Mouse (Mus musculus) gastrocnemius, postnatal 10 days (tissue): ENCODE measurements around the gene Akap8l. TPM values are rescaled to one million over a fixed set of nuclear protein-coding genes. Genes with fewer than 3 reads are reported as not detected.
A peak's percentile ranks its signal among the peaks of the same experiment; 100 is the strongest.

Experiments used
- DNase-seq: peaks from one replicate; pipeline ENCODE4 v3.0.0; 2021; ENCODE audit warnings: mixed read lengths
- long read RNA-seq, 2 experiments: library from polyadenylated mRNA; stranded (forward); transcript quantifications; one replicate each; pipeline ENCODE4 v2.0.0; 2021
- total RNA-seq, 2 experiments: library from RNA; stranded (reverse); gene quantifications; 2 replicates each; pipeline ENCODE4 v1.2.3; 2021

Akap8l gene
- 10 to 100 TPM; 23.7 to 39.9 TPM for total RNA-seq
- long read RNA-seq, experiment 1, full-length matches to known transcripts, result 24 of 45 reads
- long read RNA-seq, experiment 1, partial matches to known transcripts, result 4 of 45 reads
- long read RNA-seq, experiment 1, other reads (novel, unspliced or antisense), result 17 of 45 reads
- long read RNA-seq, experiment 2, transcript Akap8l-201 (14 exons, 2,102 nt), result major isoform, 22 of 36 reads
- long read RNA-seq, experiment 2, partial matches to known transcripts, result 2 of 36 reads
- long read RNA-seq, experiment 2, other reads (novel, unspliced or antisense), result 10 of 36 reads

DNA sequence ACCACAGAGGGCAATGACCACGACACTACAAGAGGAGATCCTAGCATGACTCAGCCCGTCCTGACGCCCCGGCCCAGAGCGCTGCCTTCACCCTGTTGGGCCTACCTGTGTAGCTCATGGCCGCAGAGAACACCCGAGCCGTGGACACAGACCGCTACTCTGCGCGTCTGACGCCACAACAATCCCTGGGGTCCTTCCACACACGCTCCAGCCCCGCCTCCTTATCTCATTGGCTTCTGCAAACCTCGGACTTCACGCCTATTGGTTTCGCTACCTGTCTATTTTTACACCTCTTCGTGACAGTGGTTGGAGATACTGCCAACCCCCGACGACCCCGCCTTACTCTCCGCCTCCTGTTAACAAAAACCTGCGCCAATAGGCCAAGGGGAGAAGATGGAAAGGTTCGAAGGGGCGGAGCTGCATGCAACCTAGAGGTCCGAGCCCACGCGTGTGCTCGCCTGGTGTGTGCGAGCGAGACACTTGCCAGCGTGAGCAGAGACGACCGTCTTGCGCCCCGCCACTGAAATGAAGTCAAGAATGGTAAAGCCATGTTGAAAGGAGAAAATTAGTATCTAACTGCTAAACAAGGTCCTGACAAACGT is at the start of gene Akap8l:
Akap8l (minus strand) TSS at position 226 of the 602 bp plus-strand sequence.
- DNase-seq, result peak; percentile 88

DNA sequence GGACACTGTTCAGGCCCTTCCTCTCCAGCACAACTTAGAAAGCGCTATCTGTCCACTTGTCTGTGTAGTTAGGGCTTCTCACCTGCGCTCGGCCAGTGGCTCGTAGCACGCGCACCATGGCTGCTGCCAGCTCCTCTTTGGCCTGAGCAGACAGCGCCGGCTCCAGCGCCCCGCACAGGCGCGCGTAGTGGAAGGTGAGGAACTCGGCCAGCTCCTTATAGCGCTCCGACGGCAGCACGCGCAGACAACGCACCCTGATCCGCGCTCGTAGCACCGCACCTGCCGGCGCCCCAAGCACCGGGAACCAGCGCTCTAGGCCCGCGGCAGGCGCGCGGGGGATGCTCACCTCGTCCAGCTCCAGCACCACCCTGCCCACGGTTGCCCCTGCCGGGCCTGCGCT is 45.9 kb upstream of the Akap8l start:
- no peak for DNase-seq

- DNase-seq, result no peak
These were observed 43.5 kb upstream of the Akap8l start for GRCm38 (mm10) chr17:32393944-32394343.

- peak; percentile 98 for DNase-seq
These were observed 38.8 kb upstream of the Akap8l start, which contains the start of gene Wiz for GRCm38 (mm10) chr17:32389101-32389659. Gene Wiz (minus strand): TSS chr17:32389439.

GRCm38 (mm10) chr17:32388370-32389100 is 38.1 kb upstream of the Akap8l start:
- peak; percentile 38 for DNase-seq

DNA sequence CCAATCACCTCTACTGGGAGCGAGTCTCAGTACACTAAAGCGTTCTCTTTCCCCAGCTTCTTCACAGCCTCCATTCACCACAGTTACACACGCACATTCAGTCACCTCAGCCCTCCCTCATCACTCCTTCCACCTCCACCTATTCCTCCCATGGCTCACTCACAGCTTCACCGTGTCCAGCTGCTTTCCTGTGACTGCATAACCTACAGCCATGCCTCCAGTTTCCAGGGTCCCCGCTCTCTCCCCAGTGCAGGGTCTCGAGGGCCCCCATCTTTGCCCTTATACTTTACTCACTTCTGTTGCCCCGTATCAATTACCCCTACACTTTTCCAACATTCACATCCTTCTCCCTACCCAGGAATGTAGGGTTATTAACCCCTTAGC is 37.6 kb upstream of the Akap8l start:
- DNase-seq, result no peak

GRCm38 (mm10) chr17:32386659-32387432 is 36.4 kb upstream of the Akap8l start:
- DNase-seq, result no peak

- no peak for DNase-seq
These were observed 33.3 kb upstream of the Akap8l start for GRCm38 (mm10) chr17:32383661-32384060.

- DNase-seq, result peak; percentile 57
These were observed 32.2 kb upstream of the Akap8l start for GRCm38 (mm10) chr17:32382576-32382975.

DNA sequence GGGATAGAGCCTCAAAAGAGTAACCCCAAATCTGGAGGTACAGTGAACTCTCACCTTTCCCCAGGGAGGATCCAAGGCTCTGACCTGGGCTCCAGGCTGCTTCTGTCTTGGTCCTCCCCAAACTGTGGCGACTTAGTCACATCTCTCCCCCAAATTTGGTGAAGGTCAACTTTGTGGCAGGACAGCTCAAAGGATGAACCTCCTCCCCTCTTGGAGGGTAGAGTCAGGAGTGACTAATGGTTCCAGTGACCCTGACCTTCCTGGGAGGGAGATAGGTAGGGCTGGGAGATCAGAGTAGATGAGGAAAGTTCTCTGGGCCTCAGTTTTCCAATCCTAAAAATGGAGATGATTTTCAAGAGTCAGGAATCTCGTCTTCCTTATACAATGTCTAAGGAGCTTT is 28.4 kb upstream of the Akap8l start:
- DNase-seq, result no peak

DNA sequence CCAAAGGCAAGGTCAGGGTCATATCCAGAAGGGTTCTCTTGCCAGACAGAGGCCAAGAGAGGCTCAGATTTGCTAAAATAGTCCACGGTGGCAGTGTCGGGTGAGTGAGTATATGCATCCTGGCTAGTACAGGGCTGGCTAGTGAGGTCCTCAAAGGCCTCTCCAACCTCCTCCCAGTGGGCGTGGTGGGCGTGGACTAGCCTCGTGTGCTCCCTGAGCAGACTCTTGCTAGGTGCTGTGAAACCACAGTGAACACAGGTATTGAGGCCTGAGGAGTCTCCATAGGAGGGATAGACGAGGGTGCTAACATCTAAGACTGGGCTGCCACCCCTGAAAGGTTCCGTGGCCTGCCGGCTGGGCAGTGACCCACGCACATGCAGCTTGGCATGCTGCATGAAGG is 26.7 kb upstream of the Akap8l start:
- DNase-seq, result no peak

DNA sequence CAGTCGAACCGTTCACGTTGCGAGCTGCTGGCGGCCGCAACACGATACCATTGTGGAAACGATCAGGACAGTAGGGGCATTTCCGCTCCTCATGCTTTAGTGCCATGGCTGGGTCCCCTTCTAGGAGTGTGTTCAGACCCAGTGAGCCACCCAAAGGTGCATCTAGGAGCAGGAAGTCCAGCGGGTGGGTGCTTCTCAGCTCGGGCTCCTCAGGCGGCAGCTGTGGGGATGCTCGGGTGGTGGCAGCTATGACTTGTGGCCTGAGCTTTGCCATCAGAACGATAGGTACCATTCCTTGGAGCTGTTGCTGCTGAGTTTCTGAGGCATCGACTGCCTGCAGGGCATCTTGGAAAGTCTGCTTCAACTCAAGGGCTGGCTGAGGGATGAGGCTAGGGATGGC is 26.1 kb upstream of the Akap8l start:
- DNase-seq, result no peak

DNA sequence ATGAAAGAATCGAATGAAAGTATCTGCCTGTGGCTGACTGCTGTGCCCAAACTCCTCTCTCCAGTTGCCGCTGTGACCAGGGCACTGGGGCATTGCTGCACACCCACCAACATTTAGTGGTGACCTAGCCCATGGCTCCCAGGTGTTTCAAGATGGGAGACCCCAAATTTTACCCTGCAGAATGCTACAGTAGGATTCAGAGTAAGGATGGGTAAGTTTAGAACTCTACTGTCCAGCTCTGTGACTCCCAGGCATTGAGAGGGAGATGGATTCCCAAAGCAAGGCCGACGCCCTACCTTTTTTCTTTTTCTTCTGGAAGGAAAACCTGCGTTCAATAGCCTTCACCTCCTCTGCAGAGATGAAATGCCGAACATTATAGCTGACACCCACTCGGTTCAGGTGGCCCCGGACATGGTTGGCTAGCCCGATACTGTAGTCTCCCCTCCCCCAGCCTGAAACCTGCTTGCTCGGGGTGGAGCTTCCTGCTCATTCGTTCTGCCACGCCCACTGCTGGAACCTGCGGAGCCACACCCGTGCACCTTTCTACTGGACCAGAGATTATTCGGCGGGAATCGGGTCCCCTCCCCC is 18.7 kb upstream of the Akap8l start:
- no peak for DNase-seq

- no peak for DNase-seq
These were observed 17.3 kb upstream of the Akap8l start for GRCm38 (mm10) chr17:32367706-32368105.

GRCm38 (mm10) chr17:32365296-32365695 is 14.9 kb upstream of the Akap8l start:
- no peak for DNase-seq

GRCm38 (mm10) chr17:32364850-32365249 is 14.4 kb upstream of the Akap8l start:
- DNase-seq, result no peak

- peak; percentile 88 for DNase-seq
These were observed 13.9 kb upstream of the Akap8l start for GRCm38 (mm10) chr17:32364331-32364730.

- no peak for DNase-seq
These were observed 13.5 kb upstream of the Akap8l start for GRCm38 (mm10) chr17:32363821-32364301.

DNA sequence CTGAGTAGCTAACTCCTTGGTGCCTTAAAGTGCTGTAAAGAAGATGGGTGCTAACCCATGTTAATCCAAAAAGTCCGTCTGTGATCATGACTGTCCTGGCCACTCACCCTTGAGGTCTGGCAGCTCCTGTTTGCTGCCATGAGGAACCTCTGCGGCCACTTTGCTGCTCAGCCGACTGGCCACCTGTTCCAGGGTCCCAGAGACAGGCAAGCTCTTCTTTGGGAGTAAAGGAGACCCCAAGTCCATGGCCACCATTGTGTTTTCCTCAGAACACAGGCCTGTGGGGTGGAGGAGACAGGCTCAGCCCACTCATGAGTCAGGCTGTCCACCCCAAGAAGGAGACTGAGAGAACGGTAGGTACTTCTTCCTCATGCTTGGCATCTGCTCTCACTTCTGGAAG is 12.3 kb upstream of the Akap8l start:
- DNase-seq, result no peak

DNA sequence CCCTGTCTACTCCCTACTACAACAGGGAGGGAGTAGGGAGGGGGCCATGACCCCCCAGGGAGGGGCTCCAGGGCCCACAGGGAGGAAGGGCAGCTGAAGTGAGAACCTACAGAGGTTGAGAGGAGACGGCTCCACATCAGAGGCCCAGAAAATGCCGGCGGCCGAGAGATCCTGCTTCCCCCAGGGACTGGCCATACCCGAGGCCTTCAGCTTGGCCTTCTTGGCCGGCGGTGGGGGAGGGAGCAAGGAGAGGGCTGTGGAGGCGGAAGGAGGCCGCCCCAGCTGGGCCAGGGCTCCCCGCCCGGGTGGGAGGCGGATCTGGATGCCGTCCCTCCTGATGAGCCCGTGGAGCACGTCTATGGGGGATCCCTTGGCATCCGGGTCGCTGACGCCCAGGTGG is 9.5 kb upstream of the Akap8l start:
- no peak for DNase-seq

GRCm38 (mm10) chr17:32358943-32359340 is 8.5 kb upstream of the Akap8l start:
- no peak for DNase-seq
